Mouse (Mus musculus) kidney, adult 11 months (tissue): ENCODE data around the gene Ago4.

Experiments used
- DNase-seq: peaks from one replicate; pipeline ENCODE4 v3.0.0; 2022

Ago4 gene

DNA sequence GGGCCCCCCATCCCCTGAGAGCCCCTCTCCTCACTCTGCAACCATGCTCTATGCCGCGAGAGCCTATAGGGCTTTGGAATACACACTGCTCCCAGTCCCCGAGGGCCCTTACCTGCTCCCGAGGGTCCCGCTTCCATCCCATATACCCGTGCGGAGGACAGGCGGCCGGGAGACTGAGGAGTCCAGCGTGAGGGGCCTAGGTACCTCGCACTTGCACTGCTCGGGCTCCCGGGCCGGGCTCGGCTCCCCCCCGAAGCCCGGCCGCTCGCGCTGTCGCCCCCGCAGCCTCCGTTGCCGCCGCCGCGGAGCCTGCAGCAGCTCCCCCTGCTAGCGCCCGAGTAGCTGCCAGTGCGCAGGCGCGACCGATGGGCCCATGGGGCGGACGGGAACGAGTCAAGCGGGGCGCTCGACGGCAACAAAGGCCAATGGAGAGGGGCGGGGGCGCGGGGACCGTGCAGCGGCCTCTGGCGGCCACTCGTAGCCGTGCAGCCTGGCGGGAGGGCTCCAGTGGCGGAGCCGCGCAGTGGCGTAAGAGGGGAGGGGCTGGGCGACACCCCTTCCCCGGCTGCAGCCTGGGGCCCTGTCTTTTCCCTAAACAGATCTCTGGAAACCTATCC lies 64.9 kb downstream of the Ago4 start, which contains the start of gene Ago1:
Gene Ago1, minus strand, starts transcription at position 299 of the 617 bp plus-strand sequence.
- DNase-seq, result peak; percentile 93

GRCm38 (mm10) chr4:126467721-126468284 lies 65.5 kb downstream of the Ago4 start:
- peak; percentile 62 for DNase-seq

DNA sequence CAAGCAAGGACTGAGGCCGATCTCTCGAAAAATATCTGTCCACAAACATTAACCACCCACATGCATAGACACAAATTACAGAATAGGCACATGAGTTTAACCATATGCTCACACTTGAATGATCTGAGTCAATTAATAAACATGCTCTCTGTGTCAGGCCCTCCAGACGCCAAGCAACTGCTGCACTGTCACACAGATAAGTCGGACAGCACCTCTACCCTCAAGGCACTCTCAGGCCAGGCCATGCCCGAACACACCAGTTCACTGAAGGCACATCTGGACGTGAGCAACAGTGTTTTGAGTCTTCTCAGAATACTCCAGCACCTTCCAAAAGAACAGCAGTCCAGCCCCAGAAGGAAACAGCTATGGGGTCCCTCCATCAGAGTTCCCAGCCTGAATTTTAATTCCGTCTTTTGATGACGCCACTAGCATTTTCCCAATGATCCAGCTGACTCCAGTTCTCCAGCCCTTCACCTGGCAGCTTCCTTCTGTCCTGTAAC lies 67.0 kb downstream of the Ago4 start:
- no peak for DNase-seq

- no peak for DNase-seq
Measured at GRCm38 (mm10) chr4:126465843-126466242, 67.4 kb downstream of the Ago4 start.

DNA sequence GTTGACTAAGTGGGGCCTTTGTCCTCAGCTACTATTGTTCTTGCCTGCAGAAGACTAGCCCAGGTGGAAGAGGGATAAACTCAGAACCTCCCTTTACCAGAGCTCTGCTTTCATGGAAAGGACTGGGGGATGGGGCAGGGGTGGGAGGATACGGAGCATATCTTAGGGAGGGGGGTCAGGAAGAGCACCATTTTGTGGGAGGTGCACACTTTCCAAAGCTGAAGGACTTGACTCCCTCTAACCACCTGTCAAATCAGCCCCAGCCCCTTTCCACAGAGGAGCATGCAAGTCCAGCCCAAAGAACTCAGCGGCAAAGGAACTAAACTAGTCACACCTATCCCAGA lies 68.4 kb downstream of the Ago4 start:
- no peak for DNase-seq

GRCm38 (mm10) chr4:126464189-126464891 lies 68.9 kb downstream of the Ago4 start:
- DNase-seq, result no peak

- no peak for DNase-seq
Measured at GRCm38 (mm10) chr4:126455441-126455840, 77.8 kb downstream of the Ago4 start.

- DNase-seq, result no peak
Measured at GRCm38 (mm10) chr4:126454547-126455254, 78.6 kb downstream of the Ago4 start.

- DNase-seq, result no peak
Measured at GRCm38 (mm10) chr4:126450268-126450667, 83.0 kb downstream of the Ago4 start.

GRCm38 (mm10) chr4:126447126-126447525 lies 86.1 kb downstream of the Ago4 start:
- no peak for DNase-seq

DNA sequence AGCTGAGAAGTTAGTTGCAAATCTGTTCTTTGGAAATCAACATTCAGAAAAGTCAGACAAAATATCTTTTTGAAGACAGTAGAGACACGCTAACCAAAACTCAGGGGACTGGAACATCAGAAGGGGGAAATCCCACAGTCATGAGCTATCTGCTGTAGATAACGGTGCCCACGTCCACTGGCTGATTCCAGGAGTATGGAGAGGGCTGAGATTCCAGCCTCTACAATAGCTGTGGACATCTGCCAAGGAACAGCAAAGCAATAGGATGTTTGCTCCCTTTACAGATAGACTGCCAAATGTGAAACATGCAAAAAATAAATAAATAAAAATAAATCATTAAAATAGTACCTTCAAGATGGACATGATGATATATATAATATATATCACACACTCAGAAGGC lies 88.7 kb downstream of the Ago4 start:
- DNase-seq, result no peak
